Mouse (Mus musculus) bone marrow macrophage, adult 2 months (primary cell): ENCODE measurements around the gene Plscr1. TPM values are rescaled to one million over a fixed set of nuclear protein-coding genes. Genes with fewer than 3 reads are reported as not detected.

Experiments used
- H3K27ac ChIP-seq: 2 replicates; pipeline ENCODE4 v1.5.1; 2012; ENCODE audit warnings: low read depth, low read length; ENCODE audit not compliant: insufficient read depth
- H3K4me1 ChIP-seq: 2 replicates; pipeline ENCODE4 v1.6.1; 2012; ENCODE audit warnings: low read length; ENCODE audit not compliant: control insufficient read depth, insufficient read depth
- H3K4me3 ChIP-seq: 2 replicates; pipeline ENCODE4 v1.5.1; 2012; ENCODE audit warnings: mild to moderate bottlenecking, low read length, moderate library complexity; ENCODE audit not compliant: insufficient read depth
- CTCF ChIP-seq: IDR thresholded peaks from 2 replicates; pipeline ENCODE4 v1.5.1; 2012; ENCODE audit warnings: low read depth, mild to moderate bottlenecking, low read length, moderate library complexity
- POLR2A ChIP-seq: IDR thresholded peaks from 2 replicates; pipeline ENCODE4 v1.6.1; 2012; ENCODE audit warnings: mild to moderate bottlenecking, low read depth, low read length, borderline replicate concordance
- polyA plus RNA-seq: library from polyadenylated mRNA; stranded (reverse); fragments of >200 nt; gene quantifications from 2 replicates; pipeline ENCODE4 v1.2.4, GENCODE M21; 2012; ENCODE audit not compliant: missing spikeins, insufficient read depth, insufficient read length

Gene Plscr1
- polyA plus RNA-seq, 1 experiment, result 11.3 TPM

DNA sequence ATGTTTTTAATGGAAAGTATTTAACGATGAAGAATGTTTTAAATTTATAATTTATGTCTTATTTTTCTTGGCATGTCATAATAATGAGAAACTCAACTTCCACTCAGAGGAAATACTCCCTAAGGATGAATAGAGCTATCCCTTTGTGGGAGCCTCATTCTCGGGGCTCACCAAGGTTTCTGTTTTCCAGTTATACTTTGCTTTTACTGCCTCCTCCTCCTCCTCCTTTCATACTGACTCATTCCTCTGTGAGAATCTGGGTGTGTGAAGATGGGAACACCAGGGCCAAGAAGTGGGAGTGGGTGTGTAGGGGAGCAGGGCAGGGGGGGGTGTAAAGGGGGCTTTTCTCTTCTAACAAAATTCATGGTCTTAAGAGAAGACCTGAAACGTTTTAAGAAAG is 43.4 kb downstream of the Plscr1 start:
- H3K27ac ChIP-seq, result no peak overlapping the region
- no peaks in the 10 kb centered on the region for H3K4me1 ChIP-seq
- TF ChIP-seq POLR2A (no peak), CTCF (no peak)
- no peak overlapping the region for H3K4me3 ChIP-seq

GRCm38 (mm10) chr9:92293560-92294548 is 44.3 kb downstream of the Plscr1 start:
- Histone ChIP-seq H3K27ac (no peak overlapping the region), H3K4me3 (no peak overlapping the region), H3K4me1 (no peaks in the 10 kb centered on the region)
- TF ChIP-seq POLR2A (no peak), CTCF (no peak)

- TF ChIP-seq POLR2A (no peak), CTCF (no peak)
- Histone ChIP-seq H3K4me3 (no peak overlapping the region), H3K4me1 (peaks cover 2% of the 10 kb centered on the region; the same call in 1 of the 2 replicates), H3K27ac (no peak overlapping the region)
Measured at GRCm38 (mm10) chr9:92298288-92298687, 48.7 kb downstream of the Plscr1 start.

GRCm38 (mm10) chr9:92301213-92301612 is 51.7 kb downstream of the Plscr1 start:
- TF ChIP-seq POLR2A, result no peak
- TF ChIP-seq CTCF, result no peak
- Histone ChIP-seq H3K4me3 (no peak overlapping the region), H3K27ac (no peak overlapping the region), H3K4me1 (peaks cover 2% of the 10 kb centered on the region; the same call in 1 of the 2 replicates)

- Histone ChIP-seq H3K4me1 (peaks cover 2% of the 10 kb centered on the region; the same call in 1 of the 2 replicates), H3K4me3 (no peak overlapping the region)
Measured at GRCm38 (mm10) chr9:92305075-92305474, 55.5 kb downstream of the Plscr1 start.

DNA sequence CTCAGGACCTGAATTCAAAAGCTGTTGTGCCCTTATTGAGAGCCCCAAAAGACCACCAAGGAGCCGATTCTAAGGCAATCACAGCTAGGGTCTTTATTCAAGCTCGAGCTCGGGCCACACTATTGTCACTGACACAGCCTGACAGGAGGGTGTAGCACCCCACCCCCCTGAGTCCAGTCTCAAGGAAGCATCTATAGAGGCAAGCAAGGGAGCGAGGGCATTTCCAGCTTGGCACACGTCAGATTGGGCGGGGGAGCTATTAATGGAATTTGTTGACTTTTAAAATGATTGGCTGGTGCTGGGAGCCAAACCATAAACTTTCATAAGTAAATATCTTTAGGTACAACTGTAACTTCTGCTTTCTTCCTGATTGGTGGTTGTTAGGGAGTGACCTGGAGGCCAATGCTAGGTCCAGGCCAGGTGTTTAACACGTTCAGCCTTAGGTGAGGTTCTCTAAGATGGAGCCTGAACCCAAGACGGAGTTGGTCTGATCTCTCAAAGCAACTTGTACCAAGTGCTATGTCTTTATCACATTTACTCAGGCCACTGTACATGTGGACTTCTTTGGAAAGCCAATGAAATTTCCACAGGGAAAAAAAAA is 56.2 kb downstream of the Plscr1 start:
- H3K27ac ChIP-seq, result no peak overlapping the region
- TF ChIP-seq POLR2A (no peak), CTCF (no peak)
- H3K4me3 ChIP-seq, result no peak overlapping the region
- peaks cover 2% of the 10 kb centered on the region; the same call in 1 of the 2 replicates for H3K4me1 ChIP-seq

More at GRCm38 (mm10) chr9:92305075-92305474, 55.5 kb downstream of the Plscr1 start:
- TF ChIP-seq POLR2A, result no peak
- TF ChIP-seq CTCF, result no peak
- H3K27ac ChIP-seq, result no peak overlapping the region

GRCm38 (mm10) chr9:92309077-92309476 is 59.5 kb downstream of the Plscr1 start, which contains the start of gene 1700057G04Rik:
Gene 1700057G04Rik (plus strand): TSS chr9:92309377.
- Histone ChIP-seq H3K27ac (no peak within 1 kb of the TSS), H3K4me1 (no peaks in the 10 kb centered on the region), H3K4me3 (no peak within 1 kb of the TSS)
- TF ChIP-seq POLR2A, result no peak
- no peak for TF ChIP-seq CTCF

GRCm38 (mm10) chr9:92316791-92317190 is 67.2 kb downstream of the Plscr1 start:
- no peak overlapping the region for H3K4me3 ChIP-seq
- no peak overlapping the region for H3K27ac ChIP-seq
- TF ChIP-seq POLR2A, result no peak
- no peak for TF ChIP-seq CTCF
- no peaks in the 10 kb centered on the region for H3K4me1 ChIP-seq

Other genes starting within 250 kb of the Plscr1 start
- not detected in 2 replicates for gene Plscr5, start 56.8 kb upstream of the Plscr1 start, polyA plus RNA-seq
- not detected in 2 replicates for gene Plscr2, start 25.9 kb downstream of the Plscr1 start, polyA plus RNA-seq
- gene 1700057G04Rik, start 59.6 kb downstream of the Plscr1 start, polyA plus RNA-seq, result not detected in 2 replicates
- 10.8 and 13.3 TPM in 2 replicates for gene Plscr4, start 207.6 kb downstream of the Plscr1 start, polyA plus RNA-seq